Comparison of ENCODE assay signal across 8 mouse cellular contexts in the genomic region with DNA sequence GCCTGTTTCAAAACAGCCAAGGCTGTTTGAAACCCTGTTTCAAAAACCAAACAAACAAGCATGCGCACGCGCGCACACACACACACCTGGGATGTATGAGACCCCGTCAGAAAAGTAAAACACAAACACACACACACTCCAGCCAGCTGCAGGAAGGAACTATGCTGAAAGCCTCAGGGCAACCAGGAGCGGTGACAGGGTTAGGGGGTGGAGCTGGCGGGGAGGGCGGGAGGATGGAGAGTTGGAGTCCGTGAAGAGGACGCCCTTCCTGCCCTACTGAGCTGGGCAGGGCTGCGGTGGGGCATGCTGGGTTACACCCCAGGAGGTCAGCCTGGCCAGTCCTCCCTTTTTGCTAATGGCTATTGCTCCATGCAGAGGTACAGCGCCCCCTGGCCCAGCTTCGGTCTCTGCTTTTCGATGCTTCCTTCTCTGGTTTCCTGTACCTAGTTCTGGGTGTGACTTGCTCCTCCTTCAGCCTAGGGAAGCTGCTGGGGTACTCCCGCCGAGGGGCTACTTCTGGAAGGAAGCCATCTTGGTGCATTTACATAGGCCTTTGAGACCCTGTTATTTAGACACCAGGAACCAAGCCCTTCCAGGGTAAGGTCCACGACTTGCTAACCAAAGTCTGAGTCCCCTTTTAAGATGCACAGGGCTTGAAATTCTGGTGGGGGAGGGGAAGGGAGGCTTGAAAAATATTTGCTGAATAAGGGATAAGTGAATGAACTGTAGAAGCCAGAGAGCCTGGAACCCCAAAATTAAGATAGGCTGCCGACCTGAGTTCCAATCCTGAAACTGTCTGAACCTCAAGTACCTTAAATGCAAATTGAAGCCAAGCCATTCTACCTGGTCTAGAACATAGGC. TPM values are rescaled to one million over a fixed set of nuclear protein-coding genes. Genes with fewer than 3 reads are reported as not detected.
DNase-seq lines count a peak whose midpoint lies in the region; ATAC-seq lines count a peak whose summit lies in the region.

No protein-coding gene starts in this region.

- peak overlapping the region; percentile 27; the same call in 1 of the 2 replicates for H3K9ac ChIP-seq in intestine, embryonic 14.5 days (ENCODE audit: low read length)

- DNase-seq in adipocyte (ENCODE audit: low spot score), result peak; percentile 61
- peak; percentile 82 for DNase-seq in embryo, embryonic 11 days
- peak; percentile 81 for DNase-seq in gastrocnemius, postnatal 25 days
- peak; percentile 86 for DNase-seq in intestine, embryonic 14.5 days (ENCODE audit: low spot score)
- DNase-seq in left cerebral cortex, postnatal 25 days (ENCODE audit: low spot score in 2 of 2), result peak; percentile 43 to 52
- DNase-seq in mesoderm, embryonic 11.5 days (ENCODE audit: low read depth, low spot score), result peak; percentile 71
- DNase-seq in right cerebral cortex, postnatal 36 days (ENCODE audit: low spot score in 2 of 2), result peak; percentile 24 to 49
- peak; percentile 88 for DNase-seq in yolk sac, embryonic 10.5 days (ENCODE audit: low spot score)

- no peaks in the 10 kb centered on the region for H3K9me3 ChIP-seq in intestine, embryonic 14.5 days (ENCODE audit: control insufficient read depth, low read length)

- peak; percentile 79 for ATAC-seq in intestine, embryonic 14.5 days (replicated peaks; ENCODE audit: low FRiP score, low TSS enrichment, low read depth)

- H3K27me3 ChIP-seq in intestine, embryonic 14.5 days (replicated peaks; ENCODE audit: control insufficient read depth, insufficient read depth, low read length), result no peaks in the 10 kb centered on the region

- peak overlapping the region; percentile 59 for H3K4me2 ChIP-seq in intestine, embryonic 14.5 days (ENCODE audit: low read length)

- no peaks in the 10 kb centered on the region for H3K36me3 ChIP-seq in intestine, embryonic 14.5 days (ENCODE audit: control insufficient read depth, insufficient read depth, low read length)

- H3K4me1 ChIP-seq in intestine, embryonic 14.5 days (replicated peaks; ENCODE audit: control insufficient read depth, insufficient read depth, low read length), result peaks cover 6% of the 10 kb centered on the region

- intact Hi-C loops in left cerebral cortex, postnatal 25 days (cut with DNase I), result loop anchor here (5.0 kb wide), 1 partner anchor 37 kb away; no protein-coding TSS in a partner anchor

- 10% methylated on average over 18 of the region's 18 CpGs for WGBS in intestine, embryonic 14.5 days

- H3K27ac ChIP-seq in intestine, embryonic 14.5 days (ENCODE audit: low read depth), result peak overlapping the region; percentile 27; the same call in 1 of the 2 replicates

- H3K4me3 ChIP-seq in intestine, embryonic 14.5 days (ENCODE audit: low read depth, low read length), result peak overlapping the region; percentile 18

RNA-seq across cellular contexts. Expression of a gene that starts 48.2 kb away (rescaled TPM):
- total RNA-seq in gastrocnemius, postnatal 25 days (2021), result 100 to 1,000 TPM in 1 of 2 experiments, 10 to 100 TPM in 1; 97.2 to 104 TPM
- polyA plus RNA-seq in intestine, embryonic 14.5 days (2014; fragmentation: Nextera tagmentation; extraction: Ambion mirVana), result 514 and 518 TPM in 2 replicates
- total RNA-seq in left cerebral cortex, postnatal 25 days (2021), result 100 to 1,000 TPM; 132 to 133 TPM

Comparison
In these comparisons a context has a peak if more than half of its experiments do, and no peak if none do; other contexts are left out.
1. Peak in every context shown above with its lines: DNase-seq, ATAC-seq, H3K4me3 ChIP-seq and H3K27ac ChIP-seq.
2. DNase-seq: peak in every context shown above with its lines; median percentile 88 in yolk sac, embryonic 10.5 days; 86 in intestine, embryonic 14.5 days; 82 in embryo, embryonic 11 days; 81 in gastrocnemius, postnatal 25 days; 71 in mesoderm, embryonic 11.5 days; 61 in adipocyte; 48 in left cerebral cortex, postnatal 25 days; 36 in right cerebral cortex, postnatal 36 days.